Mouse (Mus musculus) stomach, embryonic 16.5 days (tissue): ENCODE measurements around the gene Ebf4. TPM values are rescaled to one million over a fixed set of nuclear protein-coding genes. Genes with fewer than 3 reads are reported as not detected.
A peak's percentile ranks its signal among the peaks of the same experiment; 100 is the strongest.

Source experiments
- ATAC-seq: fragments of 200-750 bp; cut with Nextera tagmentation; 2 replicates; pipeline ENCODE4 v1.8.0; 2017; ENCODE audit warnings: moderate number of reproducible peaks, moderate TSS enrichment; ENCODE audit not compliant: insufficient read depth, low FRiP score
- H3K27ac ChIP-seq: fragments of 300-500 bp; sonication (generic); 2 replicates; pipeline ENCODE4 v1.5.1; 2014; ENCODE audit warnings: low read length
- H3K27me3 ChIP-seq: fragments of 300-500 bp; sonication (generic); 2 replicates; pipeline ENCODE4 v1.6.1; 2014; ENCODE audit warnings: low read length, control low read depth, mixed read lengths; ENCODE audit not compliant: control insufficient read depth, insufficient read depth
- H3K36me3 ChIP-seq: fragments of 300-500 bp; sonication (generic); 2 replicates; pipeline ENCODE4 v1.6.1; 2014; ENCODE audit warnings: low read length; ENCODE audit not compliant: control insufficient read depth, insufficient read depth
- H3K4me1 ChIP-seq: fragments of 300-500 bp; sonication (generic); 2 replicates; pipeline ENCODE4 v1.6.1; 2014; ENCODE audit warnings: low read length, control low read depth, mixed read lengths; ENCODE audit not compliant: control insufficient read depth, insufficient read depth
- H3K4me2 ChIP-seq: fragments of 300-500 bp; sonication (generic); 2 replicates; pipeline ENCODE4 v1.6.1; 2014; ENCODE audit warnings: low read depth, low read length, mixed read lengths
- H3K4me3 ChIP-seq: fragments of 300-500 bp; sonication (generic); replicated peaks from 2 replicates; pipeline ENCODE4 v1.5.1; 2014; ENCODE audit warnings: mild to moderate bottlenecking, low read length
- H3K9ac ChIP-seq: fragments of 300-500 bp; sonication (generic); 2 replicates; pipeline ENCODE4 v1.6.1; 2014; ENCODE audit warnings: low read length
- H3K9me3 ChIP-seq: fragments of 300-500 bp; sonication (generic); replicated peaks from 2 replicates; pipeline ENCODE4 v1.6.1; 2016; ENCODE audit warnings: low read length, control low read depth; ENCODE audit not compliant: control insufficient read depth
- WGBS: fragments of 180-500 bp; shearing (Covaris S2); extraction: QIAGEN DNeasy Blood & Tissue Kit; methylation state at CpG from one replicate; pipeline ENCODE4 v1.1.7; 2014; 5-methylcytosine and 5-hydroxymethylcytosine counted together
- polyA plus RNA-seq: library from polyadenylated mRNA; unstranded; fragments of >200 nt; fragmentation: Nextera tagmentation; extraction: Ambion mirVana; gene quantifications from 2 replicates; pipeline ENCODE4 v1.2.1, GENCODE M21; 2015

Gene Ebf4
- polyA plus RNA-seq, 1 experiment from 2014 or later = 1.4 TPM

DNA sequence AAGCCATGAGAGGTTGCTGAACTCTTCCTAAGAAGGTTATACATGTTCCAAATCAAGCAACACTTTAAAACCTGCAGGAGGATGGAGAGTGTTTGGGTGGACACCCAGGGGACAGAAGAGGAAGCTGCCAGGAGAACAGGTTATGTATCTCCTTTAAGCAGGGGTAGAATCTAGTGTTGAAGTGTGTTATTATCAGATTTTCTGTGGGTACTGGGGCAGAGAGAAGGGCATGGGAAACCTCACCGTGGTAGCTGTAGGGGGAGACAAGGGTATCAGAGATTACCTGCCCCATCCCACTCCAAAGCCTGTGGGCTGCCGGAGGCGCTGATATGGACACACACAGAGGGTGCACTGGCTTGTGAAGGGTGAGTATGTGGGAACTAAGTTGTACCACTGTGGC, 2.0 kb upstream of the Ebf4 start:
- Histone ChIP-seq H3K27me3 (0 out of 2 replicates have a peak, but pooled peaks cover 8% of the 10 kb centered on the region), H3K4me2 (no peak overlapping the region), H3K27ac (no peak overlapping the region), H3K36me3 (no peaks in the 10 kb centered on the region), H3K9ac (no peak overlapping the region), H3K9me3 (no peaks in the 10 kb centered on the region), H3K4me1 (peaks cover 15% of the 10 kb centered on the region; the same call in 1 of the 2 replicates), H3K4me3 (no peak overlapping the region)
- no peak for ATAC-seq
- 43% methylated on average over 3 of the region's 3 CpGs for WGBS

DNA sequence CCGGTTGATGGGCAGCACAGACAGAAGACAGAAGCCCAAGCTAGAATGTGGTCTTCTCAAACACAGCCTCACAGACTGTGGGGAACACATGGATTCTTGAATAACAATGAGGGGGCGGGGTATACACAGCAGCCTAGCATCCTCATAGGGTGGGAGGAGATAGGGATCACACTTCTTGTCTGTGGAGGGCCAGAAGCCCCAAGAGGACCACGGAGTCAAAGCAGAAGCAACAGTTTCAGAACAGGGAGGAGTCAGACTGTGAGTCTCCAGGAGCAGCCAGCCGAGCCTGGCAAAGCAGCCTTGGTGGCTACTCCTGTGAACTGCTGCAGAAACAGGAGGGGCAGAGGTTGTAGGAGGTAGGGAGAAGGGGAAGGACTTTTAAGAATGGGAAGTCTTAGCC, 1.5 kb upstream of the Ebf4 start:
- no peaks in the 10 kb centered on the region for H3K9me3 ChIP-seq
- H3K4me2 ChIP-seq = 0 out of 2 replicates have a peak overlapping the region, but pooled peaks have one; percentile 11
- no peaks in the 10 kb centered on the region for H3K36me3 ChIP-seq
- WGBS = 4% methylated on average over 4 of the region's 4 CpGs
- no peak for ATAC-seq
- H3K4me1 ChIP-seq = peaks cover 15% of the 10 kb centered on the region; the same call in 1 of the 2 replicates
- 0 out of 2 replicates have a peak overlapping the region, but pooled peaks have one; percentile 2 for H3K9ac ChIP-seq
- H3K4me3 ChIP-seq = no peak overlapping the region
- H3K27me3 ChIP-seq = 0 out of 2 replicates have a peak, but pooled peaks cover 8% of the 10 kb centered on the region
- no peak overlapping the region for H3K27ac ChIP-seq

DNA sequence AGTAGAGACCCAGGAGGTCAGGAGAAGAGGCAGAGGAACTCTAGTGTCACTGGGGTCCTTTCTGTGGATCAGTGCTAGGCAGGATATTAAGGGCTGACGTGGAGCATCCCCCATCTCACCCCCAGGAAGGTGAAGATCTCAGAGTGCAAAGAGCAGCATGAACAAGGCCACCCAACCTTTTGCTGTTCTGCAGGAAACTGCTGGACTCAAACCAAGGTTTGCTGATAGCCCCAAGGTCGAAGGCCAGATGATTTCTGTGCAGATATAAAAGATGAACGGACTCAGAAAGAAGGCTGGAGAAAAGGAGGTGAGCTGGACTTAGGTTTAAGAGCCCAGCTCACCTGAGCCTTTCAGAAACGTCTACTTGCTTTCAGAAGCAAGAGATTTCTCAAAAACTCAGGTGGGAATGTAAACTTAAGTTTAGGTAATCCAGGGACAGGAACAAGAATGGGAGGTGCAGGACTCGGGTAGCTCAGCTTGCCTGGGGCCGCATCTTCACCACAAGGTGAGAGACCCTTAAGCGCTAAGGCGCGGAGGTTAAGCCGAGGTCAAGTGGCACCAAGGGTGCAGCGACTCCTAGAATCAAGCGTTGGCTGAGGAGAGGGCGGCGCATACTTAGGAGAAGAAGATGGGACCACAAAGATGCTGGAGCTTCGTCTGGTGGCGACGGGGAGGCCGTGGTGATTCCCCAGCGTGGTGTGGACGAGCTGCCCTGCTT, 592 bp upstream of the Ebf4 start:
- H3K4me3 ChIP-seq = peak overlapping the region; percentile 68
- 12% methylated on average over 20 of the region's 20 CpGs for WGBS
- no peak for ATAC-seq
- H3K4me2 ChIP-seq = peak overlapping the region; percentile 73
- no peak overlapping the region for H3K27ac ChIP-seq
- H3K27me3 ChIP-seq = 0 out of 2 replicates have a peak, but pooled peaks cover 8% of the 10 kb centered on the region
- no peaks in the 10 kb centered on the region for H3K9me3 ChIP-seq
- H3K4me1 ChIP-seq = peaks cover 15% of the 10 kb centered on the region; the same call in 1 of the 2 replicates
- H3K9ac ChIP-seq = peak overlapping the region; percentile 88
- H3K36me3 ChIP-seq = no peaks in the 10 kb centered on the region

GRCm38 (mm10) chr2:130295331-130296133, 563 bp downstream of the Ebf4 start:
- peak overlapping the region; percentile 88 for H3K9ac ChIP-seq
- H3K9me3 ChIP-seq = no peaks in the 10 kb centered on the region
- no peaks in the 10 kb centered on the region for H3K36me3 ChIP-seq
- peak overlapping the region; percentile 68 for H3K4me3 ChIP-seq
- 0 out of 2 replicates have a peak, but pooled peaks cover 8% of the 10 kb centered on the region for H3K27me3 ChIP-seq
- peaks cover 15% of the 10 kb centered on the region; the same call in 1 of the 2 replicates for H3K4me1 ChIP-seq
- under 1% methylated on average over 43 of the region's 99 CpGs for WGBS
- H3K27ac ChIP-seq = 0 out of 2 replicates have a peak overlapping the region, but pooled peaks have one; percentile 44
- ATAC-seq = peak; percentile 39; the same call in 1 of the 2 replicates
- H3K4me2 ChIP-seq = peak overlapping the region; percentile 73

GRCm38 (mm10) chr2:130296134-130296745, 1.3 kb downstream of the Ebf4 start:
- Histone ChIP-seq H3K27me3 (0 out of 2 replicates have a peak, but pooled peaks cover 8% of the 10 kb centered on the region), H3K4me3 (peak overlapping the region; percentile 68), H3K27ac (no peak overlapping the region), H3K9ac (peak overlapping the region; percentile 88), H3K36me3 (no peaks in the 10 kb centered on the region), H3K4me1 (peaks cover 15% of the 10 kb centered on the region; the same call in 1 of the 2 replicates), H3K9me3 (no peaks in the 10 kb centered on the region), H3K4me2 (peak overlapping the region; percentile 73)
- peak; percentile 14; the same call in 1 of the 2 replicates for ATAC-seq
- WGBS = 2% methylated on average over 20 of the region's 20 CpGs

GRCm38 (mm10) chr2:130297580-130297979, 2.6 kb downstream of the Ebf4 start:
- WGBS = 77% methylated on average over 9 of the region's 9 CpGs
- no peak for ATAC-seq
- H3K9me3 ChIP-seq = no peaks in the 10 kb centered on the region

GRCm38 (mm10) chr2:130303014-130303413, 8.0 kb downstream of the Ebf4 start:
- Histone ChIP-seq H3K27ac (no peak overlapping the region), H3K36me3 (0 out of 2 replicates have a peak, but pooled peaks cover 2% of the 10 kb centered on the region), H3K27me3 (no peaks in the 10 kb centered on the region), H3K4me3 (no peak overlapping the region), H3K9ac (no peak overlapping the region), H3K9me3 (no peaks in the 10 kb centered on the region), H3K4me1 (no peaks in the 10 kb centered on the region), H3K4me2 (no peak overlapping the region)
- WGBS = 56% methylated on average over 4 of the region's 4 CpGs
- ATAC-seq = no peak

More at GRCm38 (mm10) chr2:130297580-130297979, 2.6 kb downstream of the Ebf4 start:
- H3K27ac ChIP-seq = no peak overlapping the region
- no peak overlapping the region for H3K4me3 ChIP-seq
- peaks cover 15% of the 10 kb centered on the region; the same call in 1 of the 2 replicates for H3K4me1 ChIP-seq
- H3K36me3 ChIP-seq = no peaks in the 10 kb centered on the region
- no peak overlapping the region for H3K9ac ChIP-seq
- H3K27me3 ChIP-seq = 0 out of 2 replicates have a peak, but pooled peaks cover 8% of the 10 kb centered on the region
- no peak overlapping the region for H3K4me2 ChIP-seq

- no peaks in the 10 kb centered on the region for H3K9me3 ChIP-seq
- ATAC-seq = no peak
- WGBS = 80% methylated on average over 1 of the region's 1 CpGs
These were observed 32.1 kb downstream of the Ebf4 start for GRCm38 (mm10) chr2:130327057-130327456.

More at GRCm38 (mm10) chr2:130327057-130327456, 32.1 kb downstream of the Ebf4 start:
- no peaks in the 10 kb centered on the region for H3K27me3 ChIP-seq
- H3K4me1 ChIP-seq = no peaks in the 10 kb centered on the region
- no peak overlapping the region for H3K4me3 ChIP-seq
- no peak overlapping the region for H3K27ac ChIP-seq
- H3K36me3 ChIP-seq = no peaks in the 10 kb centered on the region
- H3K9ac ChIP-seq = no peak overlapping the region
- no peak overlapping the region for H3K4me2 ChIP-seq
